Mouse (Mus musculus): ENCODE data around the gene Tiprl.

Tiprl gene

GRCm38 (mm10) chr1:165236321-165237298 lies at the start of gene Tiprl:
TSS of gene Tiprl (minus strand) at chr1:165236996.
- in situ Hi-C loops (cut with MboI, MseI), result loop anchor here (5.0 kb wide), 1 partner anchor 44 kb away; the partner anchor contains the start of gene Sft2d2

GRCm38 (mm10) chr1:165284096-165284495 lies 47.3 kb upstream of the Tiprl start:
- in situ Hi-C loops (cut with MboI, MseI), result no loop called here

- in situ Hi-C loops (cut with MboI, MseI), result no loop called here
These were observed 46.2 kb upstream of the Tiprl start for GRCm38 (mm10) chr1:165282967-165283345.

- in situ Hi-C loops (cut with MboI, MseI), result no loop called here
These were observed 45.6 kb upstream of the Tiprl start for GRCm38 (mm10) chr1:165282222-165282966.

- in situ Hi-C loops (cut with MboI, MseI), result no loop called here
These were observed 44.8 kb upstream of the Tiprl start for GRCm38 (mm10) chr1:165281351-165282221.

- in situ Hi-C loops (cut with MboI, MseI), result no loop called here
These were observed 43.9 kb upstream of the Tiprl start for GRCm38 (mm10) chr1:165280741-165281140.

- in situ Hi-C loops (cut with MboI, MseI), result no loop called here
These were observed 38.1 kb upstream of the Tiprl start for GRCm38 (mm10) chr1:165274946-165275345.

GRCm38 (mm10) chr1:165252027-165252671 lies 15.4 kb upstream of the Tiprl start:
- in situ Hi-C loops (cut with MboI, MseI), result no loop called here

- in situ Hi-C loops (cut with MboI, MseI), result no loop called here
These were observed 13.8 kb upstream of the Tiprl start for GRCm38 (mm10) chr1:165250546-165250945.

GRCm38 (mm10) chr1:165248842-165249241 lies 12.0 kb upstream of the Tiprl start:
- in situ Hi-C loops (cut with MboI, MseI), result no loop called here

- in situ Hi-C loops (cut with MboI, MseI), result no loop called here
These were observed 11.0 kb upstream of the Tiprl start for GRCm38 (mm10) chr1:165247788-165248187.

- in situ Hi-C loops (cut with MboI, MseI), result no loop called here
These were observed 10.3 kb upstream of the Tiprl start for GRCm38 (mm10) chr1:165247085-165247484.

GRCm38 (mm10) chr1:165246587-165246986 lies 9.8 kb upstream of the Tiprl start:
- in situ Hi-C loops (cut with MboI, MseI), result no loop called here

- in situ Hi-C loops (cut with MboI, MseI), result loop anchor here (5.0 kb wide), 1 partner anchor 44 kb away; the partner anchor contains the start of gene Sft2d2
These were observed 950 bp downstream of the Tiprl start for GRCm38 (mm10) chr1:165235846-165236245.

- in situ Hi-C loops (cut with MboI, MseI), result no loop called here
These were observed 3.0 kb downstream of the Tiprl start for GRCm38 (mm10) chr1:165233806-165234205.

GRCm38 (mm10) chr1:165230691-165231090 lies 6.1 kb downstream of the Tiprl start:
- in situ Hi-C loops (cut with MboI, MseI), result no loop called here

GRCm38 (mm10) chr1:165229577-165229976 lies 7.2 kb downstream of the Tiprl start:
- in situ Hi-C loops (cut with MboI, MseI), result no loop called here

GRCm38 (mm10) chr1:165217023-165217589 lies 19.7 kb downstream of the Tiprl start:
- in situ Hi-C loops (cut with MboI, MseI), result no loop called here

GRCm38 (mm10) chr1:165215831-165216230 lies 21.0 kb downstream of the Tiprl start:
- in situ Hi-C loops (cut with MboI, MseI), result no loop called here

GRCm38 (mm10) chr1:165205591-165205990 lies 31.2 kb downstream of the Tiprl start:
- in situ Hi-C loops (cut with MboI, MseI), result no loop called here
